Mouse (Mus musculus) embryonic facial prominence, embryonic 15.5 days (tissue): Measurements from ENCODE around the gene Dclre1b. TPM values are rescaled to one million over a fixed set of nuclear protein-coding genes. Genes with fewer than 3 reads are reported as not detected.
"Not testable (repeated sequence)": the region's sequence is repeated elsewhere in the genome, so short reads cannot be mapped to it uniquely, and the experiment has no call there.

Experiments
- ATAC-seq: fragments of 200-750 bp; cut with Nextera tagmentation; 2 replicates; pipeline ENCODE4 v1.8.0; 2017; ENCODE audit warnings: low read depth, moderate TSS enrichment; ENCODE audit not compliant: insufficient number of reproducible peaks, low FRiP score, low TSS enrichment
- H3K27ac ChIP-seq: fragments of 300-500 bp; sonication (generic); replicated peaks from 2 replicates; pipeline ENCODE4 v1.5.1; 2015; ENCODE audit warnings: mild to moderate bottlenecking, inconsistent platforms
- H3K27me3 ChIP-seq: fragments of 300-500 bp; sonication (generic); 2 replicates; pipeline ENCODE4 v1.6.1; 2015; ENCODE audit warnings: inconsistent platforms
- H3K36me3 ChIP-seq: fragments of 300-500 bp; sonication (generic); 2 replicates; pipeline ENCODE4 v1.6.1; 2015; ENCODE audit warnings: mild to moderate bottlenecking, inconsistent platforms
- H3K4me1 ChIP-seq: fragments of 300-500 bp; sonication (generic); 2 replicates; pipeline ENCODE4 v1.6.1; 2015; ENCODE audit warnings: inconsistent platforms
- H3K4me2 ChIP-seq: fragments of 300-500 bp; sonication (generic); replicated peaks from 2 replicates; pipeline ENCODE4 v1.6.1; 2015; ENCODE audit warnings: mild to moderate bottlenecking, inconsistent platforms
- H3K4me3 ChIP-seq: fragments of 300-500 bp; sonication (generic); replicated peaks from 2 replicates; pipeline ENCODE4 v1.5.1; 2015; ENCODE audit warnings: mild to moderate bottlenecking, inconsistent platforms
- H3K9ac ChIP-seq: fragments of 300-500 bp; sonication (generic); 2 replicates; pipeline ENCODE4 v1.6.1; 2015; ENCODE audit warnings: inconsistent platforms
- H3K9me3 ChIP-seq: fragments of 300-500 bp; sonication (generic); replicated peaks from 2 replicates; pipeline ENCODE4 v1.6.1; 2016; ENCODE audit warnings: inconsistent platforms
- WGBS: fragments of 180-500 bp; shearing (Covaris S2); methylation state at CpG from one replicate; pipeline ENCODE4 v1.1.7; 2015; 5-methylcytosine and 5-hydroxymethylcytosine counted together
- polyA plus RNA-seq: library from polyadenylated mRNA; unstranded; fragments of >200 nt; fragmentation: Nextera tagmentation; extraction: Ambion mirVana; gene quantifications from 2 replicates; pipeline ENCODE4 v1.2.1, GENCODE M21; 2015

Dclre1b gene
- 26.8 and 27.3 TPM in 2 replicates for polyA plus RNA-seq

DNA sequence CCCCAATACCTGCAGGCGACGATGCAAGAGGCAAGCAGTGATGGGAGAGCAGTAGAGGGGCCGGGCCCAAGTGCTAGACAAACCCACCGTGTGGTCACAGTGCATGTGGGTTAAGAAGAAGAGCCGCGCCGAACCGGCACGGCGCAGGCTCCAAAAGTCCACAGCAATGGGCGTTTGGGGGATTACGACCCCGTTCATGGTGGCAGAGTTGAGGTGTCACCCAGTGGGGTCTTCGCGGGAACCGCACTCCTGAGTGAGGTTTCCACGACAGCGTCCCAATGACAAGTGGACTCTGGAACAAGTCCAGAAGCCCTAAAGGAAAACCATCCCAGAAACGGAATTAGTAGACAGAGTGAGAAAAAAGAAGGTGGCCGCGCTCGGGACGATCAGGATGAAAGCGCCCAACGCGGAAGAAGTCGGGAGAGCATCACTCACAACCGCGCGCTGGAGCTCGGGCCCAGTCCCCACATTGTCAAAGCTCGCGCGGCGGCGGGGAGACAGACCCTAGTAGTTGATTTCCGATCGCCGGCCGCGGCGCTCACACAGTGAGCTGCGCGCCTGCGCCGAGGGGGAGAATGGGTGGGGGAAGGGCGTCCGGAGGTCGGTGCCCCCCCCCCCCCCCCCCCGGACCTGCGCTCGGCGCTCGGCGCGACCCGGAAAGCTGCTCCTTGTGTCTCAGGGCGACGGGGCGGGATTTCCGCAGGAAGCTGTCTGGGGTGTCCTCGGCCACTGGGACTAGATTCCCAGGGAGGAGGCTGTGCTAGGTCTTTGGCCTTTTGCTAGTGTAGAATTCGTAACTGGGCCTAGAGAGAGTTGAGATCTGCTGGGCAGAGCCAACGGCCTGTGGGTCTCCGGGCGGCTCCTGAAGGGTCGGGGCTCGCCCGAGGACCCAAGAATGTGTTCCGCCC, at the start of gene Dclre1b, which contains the start of the genes Ap4b1 and Gm43064:
Dclre1b (minus strand) TSS at position 554 of the 908 bp plus-strand sequence.
Ap4b1 (plus strand) TSS at position 630 of the 908 bp plus-strand sequence.
Gm43064 (plus strand) TSS at position 683 of the 908 bp plus-strand sequence.
- Histone ChIP-seq H3K36me3 (peaks cover 24% of the 10 kb centered on the region), H3K4me1 (peaks cover 18% of the 10 kb centered on the region), H3K9me3 (no peaks in the 10 kb centered on the region), H3K4me3 (peak within 1 kb of the TSS; percentile 80), H3K9ac (peak within 1 kb of the TSS; percentile 77), H3K27ac (peak within 1 kb of the TSS; percentile 94), H3K4me2 (peak within 1 kb of the TSS; percentile 59), H3K27me3 (no peaks in the 10 kb centered on the region)
- under 1% methylated on average over 67 of the region's 70 CpGs for WGBS
- peak; percentile 95 for ATAC-seq

DNA sequence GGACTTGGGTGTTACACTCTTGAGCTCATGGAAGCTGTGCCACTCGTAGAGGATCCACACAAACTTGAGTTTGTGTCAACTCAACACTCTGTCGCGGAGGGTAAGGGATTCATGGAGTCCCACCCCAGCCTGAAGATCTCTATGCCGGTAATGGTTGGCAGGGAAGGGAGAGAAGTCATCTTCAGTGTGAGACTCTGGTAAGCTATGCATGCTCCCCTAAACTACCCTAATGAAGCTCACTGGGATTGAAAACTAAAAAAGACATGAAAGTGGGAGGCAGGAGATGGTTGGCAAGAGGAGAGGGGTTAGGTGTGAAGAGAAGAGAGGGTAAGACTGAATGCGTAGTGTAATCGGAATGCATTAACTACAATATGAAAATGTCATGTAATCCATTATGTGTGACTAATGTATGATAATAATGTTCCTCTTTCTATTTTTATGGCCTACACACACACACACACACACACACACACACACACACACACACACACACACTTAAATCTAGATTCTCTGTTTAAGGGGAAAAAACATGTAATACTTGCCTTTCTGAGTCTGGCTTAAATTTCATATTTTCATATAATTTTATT, 48.8 kb upstream of the Dclre1b start:
- no peak for ATAC-seq
- Histone ChIP-seq H3K36me3 (no peaks in the 10 kb centered on the region), H3K4me1 (no peaks in the 10 kb centered on the region), H3K27ac (no peak overlapping the region), H3K27me3 (no peaks in the 10 kb centered on the region), H3K4me2 (no peak overlapping the region), H3K4me3 (no peak overlapping the region), H3K9ac (no peak overlapping the region), H3K9me3 (no peaks in the 10 kb centered on the region)
- 82% methylated on average over 6 of the region's 6 CpGs for WGBS

DNA sequence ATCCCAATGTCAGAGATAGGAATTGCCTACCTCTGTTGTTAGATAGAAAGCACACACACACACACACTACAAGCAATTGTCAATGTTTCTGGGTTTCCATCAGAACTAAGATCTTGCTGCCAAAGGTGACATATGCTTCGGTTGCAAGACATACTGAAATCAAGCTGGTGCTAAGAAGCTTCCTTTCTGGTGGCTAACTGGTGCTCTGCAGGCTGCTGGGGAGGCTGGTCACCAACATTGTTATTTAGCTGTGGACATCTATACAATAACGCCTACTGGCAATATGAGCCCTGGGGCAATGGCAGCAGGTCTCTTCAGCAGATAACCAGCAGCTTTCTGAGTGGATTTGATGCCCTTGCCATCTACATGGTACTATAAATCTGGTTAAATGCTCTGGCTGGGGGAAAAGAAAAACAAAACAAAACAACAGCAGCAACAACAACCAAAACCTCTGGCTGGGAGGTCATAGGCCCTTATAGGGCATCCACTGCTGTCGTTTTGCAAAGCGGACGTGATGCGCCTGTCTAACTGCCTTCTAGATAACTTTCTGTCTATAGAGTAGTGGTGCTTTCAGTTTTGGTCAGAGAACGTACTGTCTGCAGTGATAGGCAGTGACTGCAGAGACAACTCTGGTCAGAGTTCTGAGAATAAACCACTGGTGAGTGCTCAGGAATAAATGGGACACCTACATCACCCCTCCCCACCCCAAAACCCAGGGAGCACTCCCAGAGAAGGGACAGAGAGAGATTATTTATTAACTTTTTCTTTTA, 48.0 kb upstream of the Dclre1b start:
- Histone ChIP-seq H3K9ac (no peak overlapping the region), H3K27me3 (no peaks in the 10 kb centered on the region), H3K4me1 (no peaks in the 10 kb centered on the region), H3K4me2 (no peak overlapping the region), H3K9me3 (no peaks in the 10 kb centered on the region), H3K4me3 (no peak overlapping the region), H3K36me3 (no peaks in the 10 kb centered on the region), H3K27ac (no peak overlapping the region)
- WGBS = 86% methylated on average over 7 of the region's 7 CpGs
- ATAC-seq = no peak

DNA sequence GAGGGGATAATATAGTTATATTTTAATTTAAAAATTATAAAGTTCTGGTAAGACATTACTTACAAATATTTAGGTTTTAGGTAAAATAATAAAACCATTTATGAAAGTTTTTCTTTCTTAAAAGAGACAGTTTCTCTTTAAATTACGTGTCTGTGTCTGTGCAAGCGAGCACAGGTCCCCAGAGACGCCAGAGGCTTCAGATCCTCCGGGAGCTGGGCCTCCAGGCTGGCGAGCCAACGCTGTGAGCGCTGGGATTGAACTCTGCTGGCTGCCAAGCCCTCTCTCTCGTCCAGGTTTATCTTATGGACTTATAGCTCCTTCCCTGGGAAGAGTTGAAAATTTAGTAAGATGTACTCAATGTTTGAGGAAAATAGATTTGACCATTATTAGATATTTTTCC, 44.6 kb upstream of the Dclre1b start:
- ATAC-seq = no peak
- H3K36me3 ChIP-seq = no peaks in the 10 kb centered on the region
- no peaks in the 10 kb centered on the region for H3K9me3 ChIP-seq
- H3K4me3 ChIP-seq = no peak overlapping the region
- no peaks in the 10 kb centered on the region for H3K4me1 ChIP-seq
- H3K27ac ChIP-seq = no peak overlapping the region
- H3K27me3 ChIP-seq = no peaks in the 10 kb centered on the region
- 30% methylated on average over 8 of the region's 8 CpGs for WGBS
- no peak overlapping the region for H3K4me2 ChIP-seq
- no peak overlapping the region for H3K9ac ChIP-seq

DNA sequence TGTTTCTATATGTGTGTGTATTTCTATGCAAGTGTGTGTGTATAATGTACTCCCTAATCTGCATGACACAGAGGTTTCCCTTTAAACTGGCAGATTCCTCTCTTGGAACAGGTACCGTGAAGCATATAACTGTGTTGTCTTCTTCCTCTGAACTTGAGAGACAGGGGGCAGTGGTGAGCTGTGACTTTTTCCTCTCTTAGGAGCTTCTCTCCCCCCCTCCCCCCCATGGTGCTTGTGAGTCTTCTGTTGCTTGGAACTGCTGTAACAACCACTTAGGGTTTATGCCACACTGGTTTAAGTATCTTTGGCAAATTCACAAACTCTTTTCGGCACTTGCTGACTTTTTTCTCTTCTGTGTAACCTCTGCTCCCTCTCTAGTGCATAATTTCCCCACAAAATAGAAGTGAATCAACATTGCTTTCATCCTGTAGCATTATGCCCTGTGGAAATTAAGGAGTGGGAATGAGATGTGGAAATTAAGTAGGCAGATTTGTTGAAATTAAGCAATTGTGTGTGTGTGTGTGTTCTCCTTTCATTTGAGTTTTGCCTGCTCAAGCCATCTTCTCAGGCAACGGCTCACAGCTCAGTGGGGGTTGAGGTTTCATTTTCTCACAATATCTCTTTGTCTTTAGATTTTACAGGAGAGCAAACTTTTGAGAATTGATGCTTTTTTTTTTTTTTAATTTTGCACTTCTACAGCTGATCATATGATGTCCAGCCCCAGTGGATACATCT, 43.5 kb upstream of the Dclre1b start:
- Histone ChIP-seq H3K27ac (no peak overlapping the region), H3K4me3 (no peak overlapping the region), H3K4me1 (no peaks in the 10 kb centered on the region), H3K4me2 (no peak overlapping the region), H3K36me3 (no peaks in the 10 kb centered on the region), H3K9ac (no peak overlapping the region), H3K27me3 (no peaks in the 10 kb centered on the region), H3K9me3 (no peaks in the 10 kb centered on the region)
- WGBS = 50% methylated on average over 3 of the region's 3 CpGs
- no peak for ATAC-seq

DNA sequence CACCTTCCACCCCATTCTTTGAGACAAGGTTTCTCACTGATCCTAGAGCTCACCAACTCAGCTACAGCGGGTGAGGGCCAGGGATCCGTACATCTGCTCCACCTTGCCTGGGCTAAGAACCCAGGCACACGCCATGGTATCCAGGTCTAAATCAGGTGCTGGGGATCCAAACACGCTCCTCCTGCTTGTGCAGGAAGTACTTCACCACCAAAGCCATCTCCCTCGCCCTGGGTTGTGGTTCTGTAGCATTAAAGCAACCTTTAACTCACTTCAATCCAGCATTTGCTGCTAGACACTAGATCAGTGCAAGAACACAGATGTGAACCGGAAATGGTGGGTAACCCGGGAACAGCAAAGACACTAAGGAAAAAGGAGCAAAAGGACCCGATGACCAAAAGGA, 42.6 kb upstream of the Dclre1b start:
- Histone ChIP-seq H3K36me3 (no peaks in the 10 kb centered on the region), H3K27me3 (no peaks in the 10 kb centered on the region), H3K4me1 (no peaks in the 10 kb centered on the region), H3K27ac (no peak overlapping the region), H3K4me3 (no peak overlapping the region), H3K4me2 (no peak overlapping the region), H3K9ac (no peak overlapping the region), H3K9me3 (no peaks in the 10 kb centered on the region)
- ATAC-seq = no peak
- WGBS = 85% methylated on average over 8 of the region's 8 CpGs

DNA sequence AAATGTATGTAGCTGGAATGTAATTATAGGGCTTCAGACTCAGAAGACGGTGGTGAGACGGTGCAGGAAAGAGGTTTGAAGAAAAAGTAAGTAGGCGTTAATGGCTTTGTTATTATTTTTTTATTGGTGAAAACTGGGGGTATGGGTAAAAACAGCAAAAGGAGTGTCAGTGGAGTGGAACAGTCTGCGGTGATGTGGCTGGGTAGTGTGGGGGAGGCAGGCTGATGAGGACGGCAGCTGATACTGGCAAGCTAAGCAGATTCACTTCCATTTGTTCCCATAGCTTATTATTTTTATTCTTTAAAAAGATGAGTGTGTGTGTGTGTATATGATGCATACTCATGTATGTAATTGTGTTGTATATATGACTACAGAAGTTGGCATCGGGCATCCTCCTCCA, 42.2 kb upstream of the Dclre1b start:
- H3K27me3 ChIP-seq = no peaks in the 10 kb centered on the region
- ATAC-seq = no peak
- H3K9me3 ChIP-seq = no peaks in the 10 kb centered on the region
- no peaks in the 10 kb centered on the region for H3K36me3 ChIP-seq
- no peaks in the 10 kb centered on the region for H3K4me1 ChIP-seq
- no peak overlapping the region for H3K27ac ChIP-seq
- no peak overlapping the region for H3K4me2 ChIP-seq
- 88% methylated on average over 6 of the region's 6 CpGs for WGBS
- H3K9ac ChIP-seq = no peak overlapping the region
- H3K4me3 ChIP-seq = no peak overlapping the region

DNA sequence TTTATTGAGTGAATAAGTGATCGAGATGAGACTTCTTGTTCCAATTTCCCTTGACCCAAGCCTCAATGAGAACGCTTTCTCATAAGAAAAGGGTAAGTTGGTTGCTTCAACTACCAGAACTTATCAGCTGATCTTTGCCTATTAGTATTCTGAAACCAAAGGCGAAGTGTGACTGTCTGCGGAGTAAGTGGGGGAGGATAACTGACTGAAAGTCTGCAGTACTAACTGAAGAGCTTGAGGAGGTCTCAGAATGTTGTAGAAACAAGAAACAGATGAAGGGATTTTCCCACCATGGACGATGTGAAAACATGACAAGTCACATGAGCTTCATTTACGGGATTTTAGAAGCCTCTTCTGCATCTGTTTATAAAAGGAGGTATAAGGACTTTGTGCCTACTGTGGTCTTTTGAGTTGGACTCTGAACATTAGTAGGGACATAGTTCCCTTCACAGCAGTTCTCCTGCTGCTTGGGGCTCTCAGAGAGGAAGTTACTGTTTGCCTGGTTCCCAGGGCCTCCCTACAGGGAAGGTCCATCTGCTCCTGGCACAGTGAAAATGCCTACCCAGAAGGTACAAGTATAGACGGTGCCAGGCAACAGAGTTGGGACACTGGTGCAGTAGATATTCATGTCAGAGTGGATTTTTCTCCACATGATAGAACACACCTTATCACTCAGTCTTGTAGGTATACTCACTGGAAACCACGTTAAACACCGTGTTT, 41.6 kb upstream of the Dclre1b start:
- no peak for ATAC-seq
- 63% methylated on average over 9 of the region's 9 CpGs for WGBS
- H3K9me3 ChIP-seq = no peaks in the 10 kb centered on the region
- H3K4me1 ChIP-seq = no peaks in the 10 kb centered on the region
- no peak overlapping the region for H3K27ac ChIP-seq
- no peak overlapping the region for H3K4me2 ChIP-seq
- no peaks in the 10 kb centered on the region for H3K27me3 ChIP-seq
- H3K36me3 ChIP-seq = no peaks in the 10 kb centered on the region
- no peak overlapping the region for H3K4me3 ChIP-seq
- H3K9ac ChIP-seq = no peak overlapping the region

DNA sequence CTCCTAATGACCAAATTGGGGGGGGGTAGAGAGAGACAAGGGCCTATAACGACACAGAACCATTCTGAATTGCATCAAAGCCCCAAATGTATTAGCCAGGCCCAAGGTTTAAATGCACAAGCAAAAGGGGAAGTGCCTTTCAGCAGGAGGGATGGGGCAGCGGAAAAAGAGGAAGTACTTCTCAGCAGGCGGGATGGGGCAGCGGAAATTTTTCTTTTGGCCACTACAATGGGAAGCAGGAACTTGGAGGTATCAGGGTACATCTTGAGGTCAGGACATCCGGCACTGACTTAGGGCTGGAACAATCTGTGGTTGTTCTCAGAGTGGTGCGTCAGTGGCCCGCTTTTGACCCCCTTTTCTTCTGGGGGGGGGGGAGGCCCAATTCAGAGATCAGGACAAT, 31.7 kb upstream of the Dclre1b start:
- H3K27ac ChIP-seq, ATAC-seq, H3K4me2 ChIP-seq, H3K9ac ChIP-seq, H3K27me3 ChIP-seq, H3K4me1 ChIP-seq, H3K36me3 ChIP-seq, H3K9me3 ChIP-seq, H3K4me3 ChIP-seq: not testable (repeated sequence)
- WGBS = 92% methylated on average over 7 of the region's 7 CpGs

DNA sequence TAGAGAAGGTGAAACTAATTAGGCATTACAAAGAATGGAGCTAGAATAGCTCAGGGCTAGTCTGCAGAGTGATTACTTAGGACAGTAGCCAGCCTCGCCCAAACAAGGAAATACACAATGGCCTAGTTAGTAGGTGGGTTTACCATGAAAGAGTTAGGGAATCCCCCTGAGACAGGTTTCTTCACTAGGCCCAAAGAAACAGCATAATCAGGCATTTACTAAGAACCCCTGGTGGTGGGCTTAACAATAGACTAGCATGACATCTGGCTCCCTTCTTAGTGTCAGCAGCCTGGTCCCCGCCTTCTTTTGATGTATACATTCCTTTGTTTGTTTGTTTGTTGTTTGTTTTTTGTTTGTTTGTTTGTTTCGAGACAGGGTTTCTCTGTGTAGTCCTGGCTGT, 31.0 kb upstream of the Dclre1b start:
- not testable (repeated sequence) for H3K4me1 ChIP-seq, ATAC-seq, H3K4me3 ChIP-seq, H3K27ac ChIP-seq, H3K9me3 ChIP-seq, H3K9ac ChIP-seq, H3K27me3 ChIP-seq, H3K4me2 ChIP-seq, H3K36me3 ChIP-seq
- 84% methylated on average over 3 of the region's 3 CpGs for WGBS
